Mouse (Mus musculus) mature B cell (primary cell): Measurements from ENCODE around the gene Atg4b.
"Not testable (repeated sequence)": the region's sequence is repeated elsewhere in the genome, so short reads cannot be mapped to it uniquely, and the experiment has no call there.

Experiments
- in situ Hi-C: fragments of 300-500 bp; cut with MboI; formaldehyde crosslinking; loops from 2 replicates; pipeline ENCODE4 v1.14.3; 2019

The Atg4b gene

DNA sequence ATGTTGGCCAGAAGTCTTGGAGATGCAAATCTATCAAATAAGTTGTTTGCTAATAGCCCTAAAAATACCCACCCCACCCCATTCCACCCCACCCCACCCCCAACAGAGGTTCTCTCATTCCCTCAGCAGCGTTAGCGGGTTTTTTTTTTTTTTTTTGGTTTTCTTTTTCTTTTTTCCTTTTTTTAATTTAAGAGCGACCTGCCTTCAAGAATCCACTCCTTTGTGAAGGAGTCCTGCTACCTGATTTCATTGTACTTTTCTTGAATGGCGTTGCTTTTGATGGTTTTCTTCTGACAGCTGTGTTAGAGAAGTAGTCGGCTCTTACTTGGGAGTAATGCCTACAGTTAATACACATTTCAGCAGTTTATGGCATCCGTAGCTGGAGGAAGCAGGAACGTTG lies 4.3 kb downstream of the Atg4b start:
- in situ Hi-C loops: no loop called here

DNA sequence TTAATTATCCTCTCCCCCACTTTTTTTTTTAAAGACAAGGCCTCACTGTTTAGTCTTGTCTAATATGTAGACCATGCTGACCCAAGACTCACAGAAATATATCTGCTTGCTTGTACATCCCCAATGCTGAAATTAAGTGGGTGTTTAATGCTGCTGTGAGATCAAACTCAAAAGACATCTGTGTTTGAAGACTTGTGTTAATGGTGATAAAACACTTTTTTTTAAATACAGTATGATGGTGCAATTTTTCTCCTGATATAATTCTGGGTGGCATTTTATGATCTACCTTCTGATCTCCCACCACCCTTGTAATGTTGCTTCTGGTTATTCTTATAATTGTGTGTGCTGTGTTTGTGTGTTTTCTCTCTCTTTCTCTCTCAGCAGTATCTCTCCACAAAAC lies 4.9 kb downstream of the Atg4b start:
- in situ Hi-C loops: no loop called here

- in situ Hi-C loops: no loop called here
Measured at GRCm38 (mm10) chr1:93760076-93760475, 8.8 kb downstream of the Atg4b start.

DNA sequence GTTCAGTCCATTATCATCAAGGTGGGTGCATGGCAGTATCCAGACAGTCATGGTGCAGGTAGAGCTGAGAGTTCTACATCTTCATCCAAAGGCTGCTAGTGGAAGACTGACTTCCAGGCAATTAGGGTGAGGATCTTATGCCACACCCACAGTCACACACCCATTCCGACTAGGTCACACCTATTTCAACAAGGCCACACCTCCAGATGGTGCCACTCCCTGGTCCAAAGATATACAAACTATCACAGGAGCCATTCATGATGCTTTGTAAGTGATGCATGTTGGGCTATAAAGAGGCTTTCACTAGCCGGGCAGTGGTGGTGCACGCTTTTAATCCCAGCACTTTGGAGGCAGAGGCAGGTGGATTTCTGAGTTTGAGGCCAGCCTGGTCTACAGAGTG lies 12.2 kb downstream of the Atg4b start:
- in situ Hi-C loops: not testable (repeated sequence)

- in situ Hi-C loops: no loop called here
Measured at GRCm38 (mm10) chr1:93764871-93765591, 13.7 kb downstream of the Atg4b start.

GRCm38 (mm10) chr1:93767600-93767999 lies 16.3 kb downstream of the Atg4b start:
- in situ Hi-C loops: no loop called here

DNA sequence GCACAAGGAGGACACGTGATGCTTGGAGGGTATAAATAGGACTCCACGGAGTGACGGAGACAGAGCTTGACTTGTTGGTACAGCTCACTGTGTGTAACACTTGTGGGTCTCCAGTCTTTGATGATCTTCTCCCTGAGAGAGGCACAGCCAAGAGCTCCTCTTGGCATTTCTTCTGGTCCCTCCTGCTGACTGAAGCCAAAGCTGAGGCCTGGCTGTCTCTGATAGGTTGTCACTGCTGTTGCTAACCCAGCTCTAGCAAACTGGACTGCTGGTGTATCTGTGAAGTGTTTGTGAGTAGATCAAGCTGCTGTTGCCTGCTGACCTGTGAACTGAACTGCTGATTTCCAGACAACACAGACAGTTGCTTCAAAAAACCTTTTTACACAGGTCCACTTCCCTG lies 18.6 kb downstream of the Atg4b start:
- in situ Hi-C loops: no loop called here

DNA sequence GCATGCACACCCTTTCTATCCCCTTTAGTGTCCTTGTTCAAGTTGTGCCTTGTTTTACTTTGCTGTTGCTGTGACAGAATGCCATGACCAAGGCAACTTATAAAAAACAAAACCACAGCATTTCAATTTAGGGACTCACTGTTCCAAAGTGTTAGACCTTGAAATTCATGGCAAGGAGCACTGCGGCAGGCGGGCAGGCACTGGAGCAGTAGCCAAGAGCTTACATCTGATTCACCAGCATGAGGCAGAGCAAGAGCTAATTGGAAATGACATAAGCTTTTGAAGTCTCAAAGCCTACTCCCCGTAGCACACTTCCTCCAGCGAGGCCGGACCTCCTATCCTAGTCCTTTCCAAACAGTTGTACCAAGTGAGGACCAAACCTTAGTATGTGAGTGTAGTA lies 25.4 kb downstream of the Atg4b start:
- in situ Hi-C loops: no loop called here

- in situ Hi-C loops: no loop called here
Measured at GRCm38 (mm10) chr1:93786912-93787311, 35.6 kb downstream of the Atg4b start.

DNA sequence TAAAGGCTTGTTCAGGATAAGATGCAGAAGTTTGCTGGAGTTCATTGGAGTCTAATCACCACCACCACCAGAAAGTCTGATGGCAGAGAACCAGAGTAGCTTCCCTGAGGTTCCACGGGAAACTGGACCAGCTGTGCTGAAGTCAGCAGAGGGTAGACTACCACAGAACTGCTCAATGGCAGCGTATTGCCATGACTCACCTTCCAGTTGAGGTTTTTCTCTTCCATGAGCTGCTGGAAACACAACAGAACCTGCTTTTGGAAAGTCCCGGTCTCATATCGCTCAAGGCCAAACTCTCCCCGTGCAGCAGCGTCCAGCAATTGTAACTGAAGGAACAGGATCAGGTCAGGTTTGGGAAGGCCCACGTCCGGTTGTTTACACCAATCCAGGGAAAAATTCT lies 43.2 kb downstream of the Atg4b start:
- in situ Hi-C loops: no loop called here

GRCm38 (mm10) chr1:93795886-93796285 lies 44.6 kb downstream of the Atg4b start:
- in situ Hi-C loops: no loop called here

DNA sequence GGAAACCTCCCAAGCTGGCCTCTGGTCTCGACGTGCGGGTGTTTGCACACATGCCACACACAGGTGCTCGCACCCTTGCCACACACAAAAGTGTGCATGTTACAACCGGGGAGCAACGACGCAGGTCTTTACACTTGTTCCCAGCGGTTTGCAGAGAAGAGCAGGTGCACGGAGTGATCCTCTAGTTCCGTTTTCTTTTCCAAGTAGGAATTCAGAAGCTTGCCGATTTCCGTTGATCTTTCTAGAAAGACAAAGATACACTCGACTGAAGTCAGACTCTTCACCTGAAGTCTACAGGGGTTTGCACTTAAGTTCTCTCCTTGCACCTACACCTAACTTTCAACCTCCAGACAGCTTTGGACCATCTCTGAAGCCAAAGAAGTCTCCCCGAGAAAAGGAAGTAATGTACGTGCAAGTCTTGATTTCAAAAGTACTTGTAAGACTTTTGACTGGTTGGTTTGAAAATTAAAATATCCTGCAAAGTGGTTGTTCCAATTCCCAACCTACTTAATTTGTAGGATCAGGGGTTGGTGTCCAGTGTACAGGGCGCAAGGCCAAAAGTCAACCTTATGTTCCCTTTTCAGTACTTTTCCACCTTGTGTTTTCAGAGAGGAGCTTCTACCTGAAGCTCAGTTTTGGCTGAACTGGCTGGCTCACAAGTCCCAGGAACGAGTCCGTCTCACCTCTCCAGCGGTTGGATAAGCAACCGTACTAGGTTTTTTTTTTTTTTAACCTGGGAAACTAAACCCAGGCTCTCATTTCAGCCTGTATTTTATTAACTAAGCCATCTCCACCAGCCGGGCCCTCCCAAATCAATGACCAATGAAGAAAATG lies 49.6 kb downstream of the Atg4b start:
- in situ Hi-C loops: loop anchor here (25.0 kb wide), 1 partner anchor 889 kb away; the partner anchor contains the start of genes Ankmy1, Dusp28 and Rnpepl1

DNA sequence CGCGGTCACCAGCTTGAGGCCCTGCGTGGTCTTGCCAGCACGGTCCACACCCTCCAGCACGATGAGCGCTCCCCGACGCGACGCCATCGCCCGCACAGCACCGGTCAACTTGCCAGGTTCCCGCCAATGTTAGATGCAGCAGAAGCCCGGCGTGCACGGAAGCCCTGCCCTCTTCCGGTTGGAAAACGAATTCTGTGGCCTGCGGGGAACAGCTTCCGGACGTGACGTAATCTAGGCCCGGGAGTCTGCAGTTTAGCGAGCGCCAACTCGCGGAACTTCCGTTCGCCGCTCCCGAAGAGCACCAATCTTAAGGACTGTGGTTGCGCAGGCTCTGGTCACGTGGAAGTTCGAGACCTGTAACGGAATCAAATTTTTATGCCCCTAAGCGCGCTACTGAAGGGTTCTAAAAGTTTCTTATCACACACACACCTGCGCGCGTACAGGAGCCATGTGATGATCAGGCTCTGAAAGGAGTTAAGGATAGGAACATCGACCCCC lies 50.5 kb downstream of the Atg4b start, which contains the start of gene Dtymk:
Gene Dtymk, minus strand, starts transcription at position 194 of the 498 bp plus-strand sequence.
- in situ Hi-C loops: loop anchor here (25.0 kb wide), 1 partner anchor 889 kb away; the partner anchor contains the start of genes Ankmy1, Dusp28 and Rnpepl1

DNA sequence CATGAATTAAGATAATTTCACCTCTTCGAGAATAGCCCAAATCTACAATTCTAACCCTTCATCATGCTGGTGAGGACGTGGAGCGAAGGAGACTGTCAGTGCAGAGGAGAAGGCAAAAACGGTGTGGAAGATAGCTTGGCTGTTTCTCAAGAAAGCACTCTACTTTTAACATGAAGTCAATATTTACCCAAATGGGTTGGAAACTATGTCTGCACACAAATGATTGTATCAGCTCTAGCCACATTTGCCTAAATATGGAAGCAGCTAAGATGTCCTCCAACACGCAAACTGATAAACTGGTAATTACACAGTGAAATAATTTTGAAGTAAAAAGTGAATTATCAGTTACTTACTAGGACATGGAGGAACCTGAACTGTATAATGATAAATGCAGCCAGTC lies 51.5 kb downstream of the Atg4b start:
- in situ Hi-C loops: loop anchor here (25.0 kb wide), 1 partner anchor 890 kb away; the partner anchor contains the start of genes Ankmy1, Dusp28 and Rnpepl1

DNA sequence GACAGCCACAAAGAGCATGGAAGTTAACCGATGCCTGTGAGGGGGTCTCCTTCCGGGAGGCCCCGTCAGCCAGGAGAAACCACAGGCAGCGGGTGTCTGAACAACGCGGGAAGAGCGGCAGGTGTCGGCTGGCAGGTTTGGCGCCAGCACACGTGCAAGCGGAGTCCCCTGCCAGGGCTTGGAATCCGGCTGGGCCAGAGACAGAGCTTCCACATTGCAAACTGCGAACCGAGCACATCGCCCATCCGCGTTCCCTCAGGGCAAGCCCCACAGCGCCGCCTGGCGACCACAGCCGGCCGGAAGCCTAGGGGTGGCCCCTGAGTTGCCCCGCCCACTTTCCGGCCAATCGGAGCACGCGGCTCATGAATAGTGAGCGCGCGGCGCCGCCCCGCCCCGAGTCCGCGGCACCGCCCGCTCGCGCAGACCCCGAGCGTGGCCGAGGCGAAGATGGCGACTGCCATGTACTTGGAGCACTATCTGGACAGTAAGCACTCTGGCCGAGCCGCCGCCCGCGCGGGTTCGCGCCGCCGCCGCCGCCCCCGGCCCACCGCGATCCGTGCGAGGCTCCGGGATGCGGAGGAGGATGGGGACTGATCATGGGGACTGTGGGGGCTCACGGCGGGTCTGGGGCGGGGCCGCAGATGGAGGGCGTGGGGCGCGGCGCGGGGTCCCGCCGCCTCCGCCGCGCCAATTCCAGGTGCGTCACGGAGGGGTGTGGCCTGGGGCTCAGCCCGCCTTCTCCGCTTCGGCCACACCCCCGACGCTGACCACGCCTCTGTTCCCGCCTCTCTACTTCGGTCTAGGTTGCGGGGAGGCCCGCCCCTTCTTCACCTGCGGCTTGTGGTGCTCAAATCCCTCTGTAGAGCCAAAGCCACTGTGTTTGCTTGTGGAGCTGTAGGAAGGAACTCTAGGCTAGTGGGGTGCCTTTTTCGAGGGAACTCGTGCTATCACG lies 52.5 kb downstream of the Atg4b start, which contains the start of gene Ing5:
Gene Ing5, plus strand, starts transcription at position 410 of the 952 bp plus-strand sequence.
- in situ Hi-C loops: loop anchor here (25.0 kb wide), 1 partner anchor 892 kb away; the partner anchor contains the start of genes Ankmy1, Dusp28 and Rnpepl1

GRCm38 (mm10) chr1:93804818-93805217 lies 53.5 kb downstream of the Atg4b start:
- in situ Hi-C loops: loop anchor here (25.0 kb wide), 1 partner anchor 893 kb away; the partner anchor contains the start of genes Ankmy1, Dusp28 and Rnpepl1

GRCm38 (mm10) chr1:93805221-93805951 lies 54.1 kb downstream of the Atg4b start:
- in situ Hi-C loops: loop anchor here (25.0 kb wide), 1 partner anchor 893 kb away; the partner anchor contains the start of genes Ankmy1, Dusp28 and Rnpepl1

DNA sequence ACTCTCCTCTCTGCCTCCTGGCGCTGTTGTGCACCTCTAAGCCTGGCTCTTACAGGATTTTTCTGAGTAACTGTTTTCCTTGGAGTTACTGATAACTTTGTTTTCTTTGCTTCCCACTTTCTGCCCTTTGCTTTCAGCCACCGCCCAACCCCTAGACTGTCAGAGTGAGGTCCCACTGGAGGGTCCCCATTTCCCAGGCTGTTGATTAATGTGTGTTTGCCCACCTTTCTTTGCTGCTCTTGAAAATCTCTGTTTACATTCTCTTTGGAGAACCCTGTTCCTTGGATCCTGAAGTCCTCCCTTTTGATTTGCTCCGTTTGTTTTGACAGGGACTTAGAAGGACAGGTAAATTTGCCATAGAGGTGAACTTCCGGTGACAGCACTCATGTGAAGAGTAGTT lies 57.6 kb downstream of the Atg4b start:
- in situ Hi-C loops: loop anchor here (25.0 kb wide), 1 partner anchor 897 kb away; the partner anchor contains the start of genes Ankmy1, Dusp28 and Rnpepl1

DNA sequence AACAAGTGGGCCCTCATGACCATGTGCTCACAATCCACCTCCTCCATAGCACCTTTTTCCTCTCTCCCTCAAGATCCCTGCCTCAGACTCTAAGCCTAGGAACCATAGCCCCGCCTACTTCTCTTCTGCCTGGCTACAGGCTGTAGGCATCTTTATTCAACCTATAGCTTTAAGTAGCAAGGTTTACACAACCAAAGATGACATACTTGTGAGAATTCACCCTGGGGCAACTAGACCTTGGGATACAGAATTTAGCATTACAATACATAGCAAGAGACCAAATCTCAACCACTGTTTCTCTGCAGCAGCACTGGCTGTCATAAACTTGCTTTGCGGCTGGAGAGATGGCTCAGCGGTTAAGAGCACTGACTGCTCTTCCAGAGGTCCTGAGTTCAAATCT lies 58.7 kb downstream of the Atg4b start:
- in situ Hi-C loops: loop anchor here (25.0 kb wide), 1 partner anchor 898 kb away; the partner anchor contains the start of genes Ankmy1, Dusp28 and Rnpepl1

GRCm38 (mm10) chr1:93811495-93812039 lies 60.3 kb downstream of the Atg4b start:
- in situ Hi-C loops: loop anchor here (25.0 kb wide), 1 partner anchor 899 kb away; the partner anchor contains the start of genes Ankmy1, Dusp28 and Rnpepl1
